Mouse (Mus musculus): ENCODE measurements around the gene Nfkbia. TPM values are rescaled to one million over a fixed set of nuclear protein-coding genes. Genes with fewer than 3 reads are reported as not detected.

Gene Nfkbia
- total and polyA plus RNA-seq, 3 experiments: 65.7 to 106 (median 80.3) TPM

- Histone ChIP-seq H3K36me3 (ENCODE audit: control insufficient read depth, insufficient read depth, low read length) (peaks cover 26% of the 10 kb centered on the region), H3K79me2 (replicated peaks; ENCODE audit: control insufficient read depth, insufficient read depth, low read length) (no peaks in the 10 kb centered on the region), H3K27ac (peak overlapping the region; percentile 100), H3K27me3 (ENCODE audit: control insufficient read depth, insufficient read depth, low read length) (no peaks in the 10 kb centered on the region), H3K9ac (ENCODE audit: low read depth, low read length) (peak overlapping the region; percentile 73), H3K4me1 (ENCODE audit: control insufficient read depth, insufficient read depth, low read length) (peaks cover 10% of the 10 kb centered on the region), H3K4me3 (peak overlapping the region; percentile 89)
- no peak for TF ChIP-seq CTCF (IDR thresholded peaks at IDR 0.05)
- TF ChIP-seq POLR2A (IDR thresholded peaks at IDR 0.05; ENCODE audit: insufficient read depth, low read depth, low read length): no peak
- intact Hi-C loops (cut with DNase I): no loop called here
- peak; percentile 34 to 51 for DNase-seq
- 44% methylated on average over 8 of the region's 8 CpGs for WGBS
Observed at GRCm38 (mm10) chr12:55493381-55493780, 934 bp upstream of the Nfkbia start.

GRCm38 (mm10) chr12:55492941-55493340, 494 bp upstream of the Nfkbia start:
- Histone ChIP-seq H3K27me3 (ENCODE audit: control insufficient read depth, insufficient read depth, low read length) (no peaks in the 10 kb centered on the region), H3K4me3 (peak overlapping the region; percentile 89), H3K9ac (ENCODE audit: low read depth, low read length) (peak overlapping the region; percentile 73), H3K79me2 (replicated peaks; ENCODE audit: control insufficient read depth, insufficient read depth, low read length) (no peaks in the 10 kb centered on the region), H3K27ac (peak overlapping the region; percentile 100), H3K36me3 (ENCODE audit: control insufficient read depth, insufficient read depth, low read length) (peaks cover 29% of the 10 kb centered on the region), H3K4me1 (ENCODE audit: control insufficient read depth, insufficient read depth, low read length) (peaks cover 12% of the 10 kb centered on the region)
- TF ChIP-seq POLR2A (IDR thresholded peaks at IDR 0.05; ENCODE audit: insufficient read depth, low read depth, low read length) (no peak), EP300 (IDR thresholded peaks at IDR 0.05; ENCODE audit: insufficient read depth, low read depth, low read length) (no peak), CTCF (IDR thresholded peaks at IDR 0.05) (no peak)
- no peak for DNase-seq
- under 1% methylated on average over 12 of the region's 12 CpGs for WGBS
- intact Hi-C loops (cut with DNase I): loop anchor here (1.0 kb wide), 1 partner anchor 95 kb away; no protein-coding TSS in a partner anchor

DNA sequence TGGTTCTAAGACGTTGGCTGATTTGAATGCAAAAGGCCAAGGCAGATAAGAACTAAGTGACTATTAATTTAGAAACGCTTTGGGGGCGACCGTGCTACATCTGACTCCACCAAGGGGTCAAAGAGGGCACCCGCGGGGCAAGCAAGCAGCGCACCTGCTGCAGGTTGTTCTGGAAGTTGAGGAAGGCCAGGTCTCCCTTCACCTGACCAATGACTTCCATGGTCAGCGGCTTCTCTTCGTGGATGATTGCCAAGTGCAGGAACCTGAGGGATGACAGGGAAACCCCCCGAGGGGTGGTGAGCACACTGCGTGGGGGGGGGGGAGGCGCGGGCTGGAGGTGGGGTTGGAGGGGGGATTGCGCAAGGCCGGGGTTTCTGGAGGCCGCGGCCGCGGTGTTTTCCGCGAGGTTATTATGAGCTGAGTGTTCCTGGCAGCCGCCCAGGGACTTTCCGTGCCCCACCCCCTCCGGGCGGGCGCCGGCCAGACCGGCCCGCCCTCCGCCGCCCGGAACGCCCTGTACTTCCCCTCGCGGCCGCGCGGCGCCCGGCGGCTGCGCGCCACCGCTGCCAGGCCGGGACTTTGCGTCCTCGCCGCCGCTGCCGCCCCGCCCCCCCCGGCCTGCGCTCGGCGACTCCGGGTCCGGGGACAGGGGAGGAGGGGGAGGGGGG, 797 bp downstream of the Nfkbia start:
- TF ChIP-seq EP300 (IDR thresholded peaks at IDR 0.05; ENCODE audit: insufficient read depth, low read depth, low read length) (peak; percentile 84), POLR2A (IDR thresholded peaks at IDR 0.05; ENCODE audit: insufficient read depth, low read depth, low read length) (no peak), CTCF (IDR thresholded peaks at IDR 0.05) (peak; percentile 30)

DNA sequence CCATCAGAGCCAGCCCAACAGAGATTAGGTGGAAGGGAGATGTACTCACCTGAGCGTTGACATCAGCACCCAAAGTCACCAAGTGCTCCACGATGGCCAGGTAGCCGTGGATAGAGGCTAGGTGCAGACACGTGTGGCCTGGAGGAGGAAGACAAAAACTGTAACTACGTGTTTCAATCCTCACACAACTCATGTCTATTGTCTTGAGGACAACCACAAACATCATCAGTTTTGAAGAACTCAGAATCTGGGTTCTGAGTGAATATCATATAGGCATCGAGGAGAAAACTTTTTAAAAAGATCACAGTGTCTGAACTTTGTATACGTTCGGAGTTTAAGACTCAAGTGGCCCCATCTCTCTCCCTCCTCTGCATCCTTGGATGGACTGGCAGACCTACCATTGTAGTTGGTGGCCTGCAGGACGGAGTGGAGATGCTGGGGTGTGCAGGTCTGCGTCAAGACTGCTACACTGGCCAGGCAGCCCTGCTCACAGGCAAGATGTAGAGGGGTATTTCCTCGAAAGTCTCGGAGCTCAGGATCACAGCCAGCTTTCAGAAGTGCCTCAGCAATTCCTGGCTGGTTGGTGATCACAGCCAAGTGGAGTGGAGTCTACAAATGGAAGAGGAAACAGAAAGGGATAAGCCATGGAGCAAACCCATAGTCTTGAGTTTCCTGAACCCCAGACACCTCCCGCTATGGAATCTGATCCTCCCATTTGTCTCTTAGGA, 1.6 kb downstream of the Nfkbia start:
- Histone ChIP-seq H3K27me3 (ENCODE audit: control insufficient read depth, insufficient read depth, low read length) (no peaks in the 10 kb centered on the region), H3K27ac (peak overlapping the region; percentile 98), H3K4me3 (peak overlapping the region; percentile 83), H3K79me2 (replicated peaks; ENCODE audit: control insufficient read depth, insufficient read depth, low read length) (no peaks in the 10 kb centered on the region), H3K36me3 (ENCODE audit: control insufficient read depth, insufficient read depth, low read length) (peaks cover 29% of the 10 kb centered on the region), H3K4me1 (ENCODE audit: control insufficient read depth, insufficient read depth, low read length) (peaks cover 22% of the 10 kb centered on the region), H3K9ac (ENCODE audit: low read depth, low read length) (peak overlapping the region; percentile 79)
- intact Hi-C loops (cut with DNase I): loop anchor here (1.0 kb wide), 2 partner anchors 18 to 45 kb away; no protein-coding TSS in a partner anchor
- DNase-seq: peak; percentile 68 to 73
- TF ChIP-seq EP300 (IDR thresholded peaks at IDR 0.05; ENCODE audit: insufficient read depth, low read depth, low read length): peak; percentile 71
- no peak for TF ChIP-seq CTCF (IDR thresholded peaks at IDR 0.05)
- TF ChIP-seq POLR2A (IDR thresholded peaks at IDR 0.05; ENCODE audit: insufficient read depth, low read depth, low read length): peak; percentile 24
- 38% methylated on average over 13 of the region's 13 CpGs for WGBS

More for the DNA sequence above, 797 bp downstream of the Nfkbia start:
- H3K27ac ChIP-seq: peak overlapping the region; percentile 100
- intact Hi-C loops (cut with DNase I): loop anchor here (1.0 kb wide), 3 partner anchors 18 to 93 kb away; no protein-coding TSS in a partner anchor
- H3K27me3 ChIP-seq (ENCODE audit: control insufficient read depth, insufficient read depth, low read length): no peaks in the 10 kb centered on the region
- H3K4me1 ChIP-seq (ENCODE audit: control insufficient read depth, insufficient read depth, low read length): peaks cover 19% of the 10 kb centered on the region
- DNase-seq: peak; percentile 99
- peak overlapping the region; percentile 89 for H3K4me3 ChIP-seq
- WGBS: under 1% methylated on average over 41 of the region's 57 CpGs
- H3K36me3 ChIP-seq (ENCODE audit: control insufficient read depth, insufficient read depth, low read length): peaks cover 29% of the 10 kb centered on the region
- no peaks in the 10 kb centered on the region for H3K79me2 ChIP-seq (replicated peaks; ENCODE audit: control insufficient read depth, insufficient read depth, low read length)
- H3K9ac ChIP-seq (ENCODE audit: low read depth, low read length): peak overlapping the region; percentile 95

GRCm38 (mm10) chr12:55489986-55490721, 2.3 kb downstream of the Nfkbia start:
- Histone ChIP-seq H3K79me2 (replicated peaks; ENCODE audit: control insufficient read depth, insufficient read depth, low read length) (no peaks in the 10 kb centered on the region), H3K4me3 (peak overlapping the region; percentile 83), H3K9ac (ENCODE audit: low read depth, low read length) (peak overlapping the region; percentile 72), H3K27me3 (ENCODE audit: control insufficient read depth, insufficient read depth, low read length) (no peaks in the 10 kb centered on the region), H3K4me1 (ENCODE audit: control insufficient read depth, insufficient read depth, low read length) (peaks cover 22% of the 10 kb centered on the region), H3K27ac (peak overlapping the region; percentile 98), H3K36me3 (ENCODE audit: control insufficient read depth, insufficient read depth, low read length) (peaks cover 29% of the 10 kb centered on the region)
- intact Hi-C loops (cut with DNase I): no loop called here
- 56% methylated on average over 14 of the region's 14 CpGs for WGBS
- TF ChIP-seq POLR2A (IDR thresholded peaks at IDR 0.05; ENCODE audit: insufficient read depth, low read depth, low read length) (no peak), CTCF (IDR thresholded peaks at IDR 0.05) (no peak; the same call in 1 of the 2 replicates), EP300 (IDR thresholded peaks at IDR 0.05; ENCODE audit: insufficient read depth, low read depth, low read length) (no peak)
- peak; percentile 31 to 42 for DNase-seq

All from heart, adult 2 months (tissue).